Mouse (Mus musculus) heart, embryonic 10.5 days (tissue): ENCODE results near the gene Gzme. TPM values are rescaled to one million over a fixed set of nuclear protein-coding genes. Genes with fewer than 3 reads are reported as not detected.

Source experiments
- DNase-seq: peaks from one replicate; pipeline ENCODE4 v3.0.0-alpha.2; 2017; ENCODE audit warnings: low spot score
- H3K27ac ChIP-seq: fragments of 300-500 bp; sonication (generic); 2 replicates; pipeline ENCODE4 v1.5.1; 2016; ENCODE audit warnings: mild to moderate bottlenecking
- H3K27me3 ChIP-seq: fragments of 300-500 bp; sonication (generic); 2 replicates; pipeline ENCODE4 v1.6.1; 2016; ENCODE audit warnings: mild to moderate bottlenecking; ENCODE audit not compliant: poor library complexity, insufficient read depth, severe bottlenecking
- H3K36me3 ChIP-seq: fragments of 300-500 bp; sonication (generic); 2 replicates; pipeline ENCODE4 v1.6.1; 2016; ENCODE audit warnings: mild to moderate bottlenecking, moderate library complexity
- H3K4me1 ChIP-seq: fragments of 300-500 bp; sonication (generic); 2 replicates; pipeline ENCODE4 v1.6.1; 2016; ENCODE audit warnings: mild to moderate bottlenecking
- H3K4me3 ChIP-seq: fragments of 300-500 bp; sonication (generic); 2 replicates; pipeline ENCODE4 v1.5.1; 2016; ENCODE audit warnings: mild to moderate bottlenecking, moderate library complexity
- H3K9me3 ChIP-seq: fragments of 300-500 bp; sonication (generic); 2 replicates; pipeline ENCODE4 v1.6.1; 2016; ENCODE audit warnings: mild to moderate bottlenecking, moderate library complexity
- WGBS: fragments of 180-500 bp; shearing (Covaris S2); methylation state at CpG from one replicate; pipeline ENCODE4 v1.1.7; 2016; 5-methylcytosine and 5-hydroxymethylcytosine counted together
- microRNA-seq: library from miRNA; unstranded; fragments of <30 nt; microRNA quantifications from one replicate; pipeline ENCODE4, GENCODE M21; 2017
- polyA plus RNA-seq: library from polyadenylated mRNA; unstranded; fragments of >200 nt; fragmentation: Nextera tagmentation; extraction: Ambion mirVana; gene quantifications from 2 replicates; pipeline ENCODE4 v1.2.1, GENCODE M21; 2016

Gene Gzme
- polyA plus RNA-seq, 1 experiment from 2014 or later, result not detected

DNA sequence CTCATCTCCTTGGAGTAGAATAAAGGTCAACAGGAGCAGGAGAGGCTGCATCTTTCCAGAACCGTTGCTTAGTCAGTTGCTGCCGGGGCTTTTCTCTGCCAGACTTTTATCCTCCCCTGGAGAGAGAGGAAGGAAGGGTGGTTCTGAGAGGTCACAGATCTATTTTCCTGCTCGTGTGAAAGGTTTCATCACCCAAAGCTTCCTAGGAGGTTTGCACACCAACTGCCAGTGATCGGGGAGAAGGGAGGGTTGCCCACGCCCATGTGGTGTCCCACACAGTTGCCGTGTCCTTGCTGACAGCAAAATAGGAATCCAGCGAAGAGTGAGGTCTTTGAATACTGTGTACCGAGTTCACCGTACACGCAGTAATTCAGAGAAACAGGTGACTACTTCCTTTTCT is 18.0 kb downstream of the Gzme start, which contains the start of gene Ctsg:
Gene Ctsg, minus strand, starts transcription at position 189 of the 400 bp plus-strand sequence.
- Histone ChIP-seq H3K4me1 (peaks cover 6% of the 10 kb centered on the region; the same call in 1 of the 2 replicates), H3K27ac (no peak within 1 kb of the TSS), H3K36me3 (no peaks in the 10 kb centered on the region), H3K4me3 (no peak within 1 kb of the TSS), H3K9me3 (no peaks in the 10 kb centered on the region), H3K27me3 (no peaks in the 10 kb centered on the region; the same call in 1 of the 2 replicates)
- peak; percentile 33 for DNase-seq
- 65% methylated on average over 10 of the region's 10 CpGs for WGBS

DNA sequence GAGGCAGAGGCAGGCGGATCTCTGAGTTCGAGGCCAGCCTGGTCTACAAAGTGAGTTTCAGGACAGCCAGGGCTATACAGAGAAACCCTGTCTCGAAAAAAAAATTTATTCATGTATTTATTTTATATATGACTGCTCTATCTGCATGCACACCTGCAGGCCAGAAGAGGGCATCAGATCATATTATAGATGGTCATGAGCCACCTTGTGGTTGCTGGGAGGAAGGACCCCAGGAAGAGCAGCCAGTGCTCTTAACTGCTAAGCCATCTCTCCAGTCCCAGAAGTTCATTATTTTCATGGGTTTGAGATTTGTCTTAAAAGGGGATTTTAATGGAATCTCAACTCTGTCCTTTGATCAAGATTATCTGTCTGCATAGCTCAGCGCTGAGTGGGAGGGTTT is 21.5 kb downstream of the Gzme start:
- 72% methylated on average over 4 of the region's 4 CpGs for WGBS
- DNase-seq, result peak; percentile 58
- H3K27ac ChIP-seq, result no peak overlapping the region

DNA sequence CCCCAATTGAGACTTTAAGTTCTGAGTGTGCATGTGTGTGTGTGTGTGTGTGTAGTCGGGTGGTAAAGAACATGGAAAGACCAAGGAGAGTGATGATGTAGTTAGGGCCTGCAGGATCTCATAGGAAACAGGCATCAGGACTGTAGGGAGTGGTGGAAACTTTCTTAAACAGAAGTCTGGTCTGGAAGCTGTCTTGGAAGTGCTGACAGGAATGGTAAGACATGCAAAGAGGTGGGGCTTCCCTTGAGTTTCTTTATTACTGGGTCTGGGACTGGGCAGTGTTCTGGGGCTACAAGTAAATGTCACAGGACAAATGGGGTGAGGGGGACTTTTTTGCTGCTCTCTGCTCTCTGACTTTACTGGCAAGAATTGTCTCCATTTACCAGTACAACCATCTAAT is 22.8 kb downstream of the Gzme start:
- Histone ChIP-seq H3K9me3 (no peaks in the 10 kb centered on the region), H3K36me3 (no peaks in the 10 kb centered on the region), H3K27ac (no peak overlapping the region), H3K4me1 (peaks cover 9% of the 10 kb centered on the region; the same call in 1 of the 2 replicates), H3K27me3 (no peaks in the 10 kb centered on the region; the same call in 1 of the 2 replicates), H3K4me3 (no peak overlapping the region)
- 19% methylated on average over 1 of the region's 1 CpGs for WGBS
- peak; percentile 82 for DNase-seq

More for the DNA sequence above, 21.5 kb downstream of the Gzme start:
- no peaks in the 10 kb centered on the region for H3K36me3 ChIP-seq
- H3K27me3 ChIP-seq, result no peaks in the 10 kb centered on the region; the same call in 1 of the 2 replicates
- no peaks in the 10 kb centered on the region for H3K9me3 ChIP-seq
- no peak overlapping the region for H3K4me3 ChIP-seq
- H3K4me1 ChIP-seq, result peaks cover 9% of the 10 kb centered on the region; the same call in 1 of the 2 replicates

DNA sequence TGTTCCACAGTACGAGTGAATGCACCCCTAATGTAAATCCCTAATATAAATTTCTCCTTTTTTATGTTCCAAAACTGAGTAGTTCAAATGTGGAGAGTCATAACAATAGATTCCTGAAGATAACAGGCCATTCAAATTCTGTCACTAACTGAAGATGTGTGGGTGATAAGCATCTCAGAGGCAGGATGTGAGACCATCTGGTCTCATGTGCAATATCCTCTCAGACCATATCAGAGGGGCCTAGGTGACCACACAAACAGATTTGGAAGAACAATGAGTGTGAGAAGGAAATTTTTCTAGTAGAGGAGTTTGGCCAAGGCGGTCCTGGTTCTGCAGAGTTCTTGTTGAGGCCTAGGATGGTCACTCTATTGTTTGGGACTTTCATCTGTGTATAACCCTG is 27.1 kb downstream of the Gzme start:
- no peaks in the 10 kb centered on the region for H3K9me3 ChIP-seq
- no peaks in the 10 kb centered on the region for H3K27me3 ChIP-seq
- no peak overlapping the region for H3K4me3 ChIP-seq
- no peak for DNase-seq
- no peaks in the 10 kb centered on the region for H3K36me3 ChIP-seq
- WGBS, result 72% methylated on average over 2 of the region's 2 CpGs
- no peak overlapping the region for H3K27ac ChIP-seq
- peaks cover 9% of the 10 kb centered on the region; the same call in 1 of the 2 replicates for H3K4me1 ChIP-seq

DNA sequence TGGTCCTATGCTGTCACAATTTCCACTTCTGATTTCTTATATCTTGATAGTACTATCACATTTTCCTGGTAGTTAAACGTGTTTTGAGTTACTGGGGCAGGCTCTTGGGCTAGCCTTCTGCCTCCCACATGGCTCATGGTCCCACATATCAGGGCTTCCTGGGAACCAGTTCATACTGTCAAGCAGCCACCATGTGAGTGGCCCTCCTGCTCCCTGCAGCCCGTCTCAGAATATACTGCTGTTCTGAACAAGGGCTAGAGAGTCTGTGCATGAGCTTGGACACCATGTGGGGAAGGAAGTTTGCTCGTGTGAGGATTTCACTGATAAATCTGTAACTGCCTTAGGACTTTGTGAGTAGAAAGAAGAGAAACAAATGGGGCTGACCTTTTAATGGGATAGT is 33.7 kb downstream of the Gzme start:
- H3K4me1 ChIP-seq, result no peaks in the 10 kb centered on the region
- 63% methylated on average over 3 of the region's 3 CpGs for WGBS

DNA sequence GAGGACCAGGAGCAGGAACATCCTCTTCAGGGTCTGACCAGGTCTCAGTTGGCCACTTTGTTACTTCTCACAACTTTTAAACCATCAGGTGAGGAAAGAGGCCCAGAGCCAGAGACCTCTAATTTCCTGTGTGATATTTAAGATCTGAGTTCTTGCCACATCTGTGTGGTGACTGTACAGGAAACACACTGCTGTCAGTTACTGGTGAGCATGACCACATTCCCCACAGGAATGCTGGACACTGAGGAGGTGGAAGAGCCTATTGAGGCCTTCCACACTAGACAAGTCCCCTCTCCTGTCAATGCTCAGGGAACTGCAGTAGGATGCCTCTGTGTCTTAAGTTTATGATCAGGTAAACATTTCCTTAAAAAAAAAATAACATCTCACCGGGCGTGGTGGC is 35.3 kb downstream of the Gzme start, which contains the start of gene Mcpt8:
Gene Mcpt8, minus strand, starts transcription at position 107 of the 400 bp plus-strand sequence.
- no peak within 1 kb of the TSS for H3K4me3 ChIP-seq
- H3K9me3 ChIP-seq, result no peaks in the 10 kb centered on the region
- no peak within 1 kb of the TSS for H3K27ac ChIP-seq
- no peak for DNase-seq
- no peaks in the 10 kb centered on the region for H3K27me3 ChIP-seq
- WGBS, result 92% methylated on average over 2 of the region's 2 CpGs
- H3K4me1 ChIP-seq, result no peaks in the 10 kb centered on the region
- no peaks in the 10 kb centered on the region for H3K36me3 ChIP-seq

More for the DNA sequence above, 33.7 kb downstream of the Gzme start:
- DNase-seq, result peak; percentile 68
- Histone ChIP-seq H3K27me3 (no peaks in the 10 kb centered on the region), H3K27ac (no peak overlapping the region), H3K36me3 (no peaks in the 10 kb centered on the region), H3K4me3 (no peak overlapping the region), H3K9me3 (no peaks in the 10 kb centered on the region)

DNA sequence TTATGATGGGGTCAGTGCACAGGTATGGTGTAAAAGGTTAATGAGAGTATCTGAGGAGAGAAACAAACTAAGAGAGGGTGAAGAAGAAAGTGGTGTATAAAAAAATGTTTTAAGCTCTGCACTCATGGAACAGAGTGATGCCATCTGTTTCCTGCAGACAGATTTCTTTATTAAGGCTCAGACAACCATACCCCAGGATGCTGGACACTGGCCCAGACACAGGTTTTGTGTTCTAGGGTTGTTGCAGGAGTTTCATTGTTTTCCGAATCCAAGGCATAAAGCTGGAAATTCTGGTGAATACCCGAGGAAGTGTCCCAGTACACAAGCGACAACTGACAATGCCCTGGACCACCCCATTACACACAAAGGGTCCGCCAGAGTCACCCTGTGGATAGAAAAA is 38.4 kb downstream of the Gzme start:
- Histone ChIP-seq H3K36me3 (no peaks in the 10 kb centered on the region), H3K4me3 (no peak overlapping the region), H3K4me1 (no peaks in the 10 kb centered on the region), H3K9me3 (no peaks in the 10 kb centered on the region), H3K27ac (no peak overlapping the region), H3K27me3 (no peaks in the 10 kb centered on the region)
- WGBS, result 86% methylated on average over 4 of the region's 4 CpGs
- DNase-seq, result no peak

Small RNA genes within 50 kb of the gene (microRNA-seq; reads per million reads assigned to microRNA genes)
- not detected for gene Mir6949

Other genes with a start within 250 kb of the Gzme start
- 0.12 and 0.30 TPM in 2 replicates for gene Cbln3, start 236.2 kb downstream of the Gzme start, polyA plus RNA-seq
- gene Khnyn, start 235.7 kb downstream of the Gzme start, polyA plus RNA-seq, result 18.2 and 23.2 TPM in 2 replicates
- 42.4 and 50.3 TPM in 2 replicates for gene Sdr39u1, start 220.3 kb downstream of the Gzme start, polyA plus RNA-seq
- gene Cma1, start 175.9 kb downstream of the Gzme start, polyA plus RNA-seq, result not detected in 2 replicates
- gene Cma2, start 169.6 kb downstream of the Gzme start, polyA plus RNA-seq, result not detected in 2 replicates
- not detected in 2 replicates for gene Mcpt1, start 102.7 kb downstream of the Gzme start, polyA plus RNA-seq
- gene Mcpt9, start 90.1 kb downstream of the Gzme start, polyA plus RNA-seq, result not detected in 2 replicates
- gene Mcpt2, start 78.6 kb downstream of the Gzme start, polyA plus RNA-seq, result not detected in 2 replicates
- gene Mcpt4, start 58.3 kb downstream of the Gzme start, polyA plus RNA-seq, result not detected in 2 replicates
- not detected in 2 replicates for gene Mcpt8, start 35.4 kb downstream of the Gzme start, polyA plus RNA-seq
- 0.30 and 0.33 TPM in 2 replicates for gene Ctsg, start 18.1 kb downstream of the Gzme start, polyA plus RNA-seq
- gene Gzmd, start 12.0 kb upstream of the Gzme start, polyA plus RNA-seq, result 0.48 TPM in 1 of 2 replicates, not detected in the other
- gene Gzmg, start 39.0 kb upstream of the Gzme start, polyA plus RNA-seq, result 0.57 TPM in 1 of 2 replicates, not detected in the other
- not detected in 2 replicates for gene Gzmn, start 54.0 kb upstream of the Gzme start, polyA plus RNA-seq
- gene Gzmf, start 90.8 kb upstream of the Gzme start, polyA plus RNA-seq, result 0.29 TPM in 1 of 2 replicates, not detected in the other
- 0.15 and 0.16 TPM in 2 replicates for gene Gzmc, start 114.0 kb upstream of the Gzme start, polyA plus RNA-seq
- 0.09 TPM in 1 of 2 replicates, not detected in the other for gene Gzmb, start 141.6 kb upstream of the Gzme start, polyA plus RNA-seq
- gene Atp12a, start 244.4 kb upstream of the Gzme start, polyA plus RNA-seq, result not detected in 2 replicates